Mouse (Mus musculus): ENCODE results near the gene Mdfic.

The Mdfic gene

DNA sequence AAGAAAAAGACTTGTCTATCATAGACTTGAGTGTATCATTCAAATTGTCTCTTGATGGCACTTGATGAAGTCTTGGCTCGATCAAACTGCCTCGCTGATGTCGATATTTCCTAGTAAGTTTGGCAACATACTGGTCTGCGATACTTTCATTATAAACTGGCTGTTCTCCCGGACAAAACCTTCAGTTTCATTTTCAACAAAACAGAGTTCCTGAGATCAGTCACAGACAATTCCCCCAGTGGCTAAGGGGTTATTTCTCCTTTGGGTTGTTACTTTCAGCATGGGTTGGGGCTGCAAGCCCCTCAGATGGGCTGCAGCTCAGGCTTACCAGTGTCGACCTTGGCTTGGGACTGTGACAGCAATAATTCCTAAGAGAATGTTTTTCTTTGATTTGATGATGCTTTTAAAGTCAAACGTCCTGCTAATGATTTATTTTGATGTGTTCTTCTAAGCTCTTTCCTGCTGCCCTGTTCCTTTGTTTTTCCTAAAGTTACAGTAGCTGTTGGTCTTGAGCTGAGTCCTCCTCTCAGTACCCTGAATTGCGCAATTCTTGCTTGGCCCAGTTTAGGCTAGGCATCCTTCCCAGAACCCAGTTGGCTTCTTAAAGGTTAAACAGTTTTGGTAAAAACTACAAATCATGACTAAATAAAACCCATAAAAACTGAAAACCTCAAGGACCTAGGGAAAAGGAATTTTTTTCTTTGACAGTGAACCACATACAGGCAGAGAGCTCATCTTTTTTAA, 73.3 kb downstream of the Mdfic start:
- no peak for DNase-seq (ENCODE audit: low spot score)

DNA sequence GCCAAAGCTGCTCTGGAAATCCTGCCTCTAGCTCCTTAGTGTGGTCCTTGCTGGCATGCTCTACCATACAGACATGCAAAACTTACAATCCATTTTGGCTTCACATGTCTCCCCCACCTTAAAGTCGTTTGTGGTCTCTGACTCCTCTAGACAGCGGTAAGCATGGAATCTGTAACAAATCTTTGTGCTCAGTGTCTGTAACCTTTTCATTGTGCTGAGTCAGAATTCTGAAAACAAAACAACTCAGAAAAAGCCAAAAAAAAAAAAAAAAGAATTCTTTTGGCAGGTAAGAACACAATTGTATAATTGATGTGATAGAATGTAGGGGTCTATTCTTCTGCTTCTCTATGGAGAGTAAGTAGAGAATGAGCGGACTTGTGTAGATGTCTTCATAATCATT, 74.3 kb downstream of the Mdfic start:
- no peak for DNase-seq (ENCODE audit: low spot score)

DNA sequence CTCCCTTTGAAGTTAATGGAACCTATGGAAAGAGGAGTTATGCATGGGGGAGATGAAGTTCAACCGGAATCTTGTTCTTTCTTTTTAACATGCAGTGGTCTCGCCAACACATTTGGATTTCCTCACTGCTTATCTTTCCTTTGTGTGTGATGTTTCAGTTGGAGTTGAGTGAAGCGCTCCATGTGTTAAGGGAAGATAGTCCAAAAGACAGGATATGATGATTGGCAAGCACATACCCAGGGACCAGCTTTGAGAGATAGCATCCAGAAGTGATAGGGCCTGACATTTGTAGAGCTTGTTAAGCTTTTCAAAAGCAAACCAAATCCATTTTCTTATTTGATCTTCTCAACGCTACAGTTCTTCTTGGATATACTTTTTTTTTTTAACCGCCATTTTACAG, 86.9 kb downstream of the Mdfic start:
- no peak for DNase-seq (ENCODE audit: low spot score)

DNA sequence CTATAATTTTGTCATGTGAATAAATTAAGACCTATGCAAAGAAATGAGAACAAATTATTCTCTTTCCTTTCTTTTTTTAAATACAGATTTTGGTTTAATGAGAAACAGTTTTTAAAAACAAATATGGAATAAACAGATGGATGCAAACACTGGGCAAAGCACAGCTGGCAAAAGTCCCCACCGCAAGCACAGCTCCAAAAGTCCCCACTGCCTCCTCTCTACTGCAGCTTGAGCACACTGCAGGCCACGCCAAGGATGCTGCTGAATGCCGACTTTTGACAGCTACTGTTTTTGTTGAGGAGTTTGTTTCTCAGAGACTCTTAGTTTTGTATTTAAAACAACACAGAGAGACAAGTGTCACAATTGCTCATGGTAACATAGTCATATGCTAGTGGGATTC, 104.8 kb downstream of the Mdfic start:
- DNase-seq (ENCODE audit: low spot score) = no peak

DNA sequence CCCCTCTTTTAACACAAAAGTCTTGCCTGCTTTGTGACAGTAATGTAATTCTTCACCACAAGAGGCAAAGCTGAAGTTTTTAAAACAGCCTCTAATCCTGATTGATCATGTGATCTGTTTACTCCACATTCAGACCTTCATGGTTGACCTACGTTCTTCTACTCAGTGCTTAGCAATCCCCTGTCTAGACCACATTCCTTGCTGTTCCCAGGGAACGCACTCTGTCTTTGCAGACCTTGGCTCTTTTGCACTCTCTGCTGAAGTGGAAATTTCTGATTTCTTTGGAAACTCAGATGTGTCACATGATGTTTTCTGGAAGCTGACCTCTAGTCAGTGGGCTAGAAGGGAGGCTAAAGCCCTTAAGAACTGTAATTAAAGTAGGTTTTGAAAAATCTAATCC, 109.4 kb downstream of the Mdfic start:
- no peak for DNase-seq (ENCODE audit: low spot score)

DNA sequence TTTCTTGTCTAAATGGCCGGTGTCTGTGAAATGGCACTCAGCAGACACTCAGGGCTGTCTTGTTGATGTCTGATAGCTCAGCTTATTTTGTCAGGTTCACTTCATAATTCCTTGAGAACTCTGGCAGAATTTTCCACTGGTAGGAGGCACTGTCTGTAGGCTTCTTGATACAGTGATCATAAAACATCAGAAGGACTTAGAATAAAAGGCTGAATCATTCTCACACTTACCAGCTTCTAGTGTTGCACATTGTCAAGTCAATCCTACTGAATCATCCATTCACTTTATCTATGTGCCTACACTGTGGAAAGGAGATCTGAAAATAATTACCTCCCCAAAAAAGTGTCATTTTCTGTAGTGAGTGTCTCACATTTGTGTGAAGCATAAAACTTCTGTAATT, 110.2 kb downstream of the Mdfic start:
- DNase-seq (ENCODE audit: low spot score) = no peak

DNA sequence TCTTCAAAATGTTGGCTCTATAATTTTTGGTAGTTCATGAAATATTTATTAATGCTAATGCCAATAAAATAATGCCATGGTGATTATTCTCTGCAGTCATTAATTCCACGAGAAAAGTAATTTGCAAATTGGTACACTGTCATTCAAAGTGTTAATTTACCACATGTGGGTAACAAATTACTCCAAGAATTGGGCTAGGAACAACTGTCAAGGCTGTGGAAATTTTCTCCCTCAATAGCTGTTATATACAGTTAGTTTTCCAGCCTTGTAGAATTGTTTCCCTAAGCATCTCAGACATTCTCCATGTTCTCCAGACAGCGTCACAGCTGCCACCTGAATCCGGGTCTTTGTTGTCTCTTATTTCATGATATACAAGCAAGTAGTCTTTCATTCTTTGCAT, 117.2 kb downstream of the Mdfic start:
- DNase-seq (ENCODE audit: low spot score) = no peak

DNA sequence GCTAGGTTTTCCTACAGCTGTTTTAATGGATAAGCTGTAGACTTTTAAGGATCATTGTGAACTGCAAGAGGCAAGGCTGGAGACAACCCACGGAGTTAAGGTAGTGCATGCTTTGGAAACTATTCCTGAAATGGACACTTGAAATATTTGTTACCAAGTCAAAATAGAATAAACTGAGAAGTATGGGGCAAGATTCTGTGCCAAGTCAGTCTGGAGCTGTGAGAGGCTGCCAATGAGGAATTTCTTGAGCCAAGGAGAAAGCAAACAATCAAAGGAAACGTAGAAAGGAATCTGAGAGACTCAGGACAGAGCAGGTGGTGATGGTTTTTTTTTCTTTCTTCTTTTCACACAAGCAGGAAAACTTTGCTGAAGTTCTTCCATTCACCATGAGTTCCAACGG, 119.4 kb downstream of the Mdfic start:
- no peak for DNase-seq (ENCODE audit: low spot score)

DNA sequence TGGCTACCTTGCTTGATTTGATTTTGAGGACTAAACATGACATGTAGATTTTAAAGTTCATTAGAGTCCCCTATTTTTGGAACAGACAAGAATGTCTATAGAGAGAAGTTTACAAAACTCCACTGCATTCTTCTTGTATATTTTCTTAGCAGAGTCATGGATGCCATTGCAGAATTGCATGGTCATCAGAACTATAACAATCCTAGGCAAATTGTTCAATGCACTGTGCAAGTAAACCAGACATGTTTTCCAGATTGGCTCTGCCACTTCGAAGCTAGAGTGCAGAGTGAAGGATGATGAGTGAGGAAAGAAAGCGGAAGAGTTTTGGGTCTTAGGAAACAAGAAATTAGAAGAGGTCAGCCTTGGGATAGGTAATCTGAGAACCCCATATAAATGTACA, 120.0 kb downstream of the Mdfic start:
- DNase-seq (ENCODE audit: low spot score) = no peak

DNA sequence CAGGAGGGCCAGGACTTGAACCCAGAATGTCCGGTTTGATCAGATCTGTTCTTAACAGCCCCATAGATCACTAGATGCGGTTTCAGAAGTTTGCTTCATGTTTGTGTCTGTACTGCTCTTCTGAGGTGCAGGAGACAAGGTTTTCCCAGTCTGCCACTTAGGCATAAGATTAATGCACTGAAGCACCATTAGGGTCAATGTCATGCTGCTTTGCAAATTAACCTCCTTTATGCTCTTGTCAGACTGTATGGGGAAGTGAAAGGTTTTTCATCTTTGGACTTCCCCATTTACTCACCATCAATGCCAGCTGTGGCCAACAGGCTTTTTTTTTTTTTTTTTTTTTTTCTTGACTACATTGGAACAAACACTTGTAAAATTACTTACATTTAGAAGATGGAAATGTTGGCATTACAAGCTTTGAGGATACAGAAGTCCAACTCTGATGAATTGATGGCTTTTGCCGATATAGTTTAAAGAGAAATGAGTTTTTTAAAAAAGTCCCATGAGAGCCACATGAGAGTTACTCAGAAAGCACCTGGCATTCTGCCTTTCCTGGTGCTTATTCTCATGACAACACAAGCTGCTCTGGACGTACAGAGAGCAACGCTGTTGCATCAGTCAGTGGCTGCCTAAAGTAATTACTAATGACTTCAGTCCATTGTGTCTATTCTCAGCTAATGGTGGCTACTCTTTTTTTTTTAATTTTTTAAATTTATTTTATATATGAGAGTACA, 121.2 kb downstream of the Mdfic start:
- no peak for DNase-seq (ENCODE audit: low spot score)

DNA sequence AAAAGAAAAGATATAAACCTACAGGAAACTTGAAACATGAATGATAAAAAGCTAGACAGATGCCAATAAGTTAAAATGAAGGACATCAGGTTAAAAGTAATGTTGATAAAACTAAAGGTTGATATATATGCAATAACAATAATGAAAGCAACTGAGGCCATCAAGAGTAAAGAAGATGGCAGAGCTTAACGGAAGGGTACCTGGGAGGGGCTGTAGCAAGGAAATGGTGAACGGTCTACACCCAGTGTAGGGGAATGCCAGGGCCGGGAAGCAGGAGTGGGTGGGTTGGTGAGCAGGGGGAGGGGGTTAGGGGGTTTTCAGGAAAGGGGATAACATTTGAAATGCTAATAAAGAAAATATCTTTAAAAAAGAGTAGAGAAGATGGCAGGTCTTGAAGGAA, 122.8 kb downstream of the Mdfic start:
- no peak for DNase-seq (ENCODE audit: low spot score)

DNA sequence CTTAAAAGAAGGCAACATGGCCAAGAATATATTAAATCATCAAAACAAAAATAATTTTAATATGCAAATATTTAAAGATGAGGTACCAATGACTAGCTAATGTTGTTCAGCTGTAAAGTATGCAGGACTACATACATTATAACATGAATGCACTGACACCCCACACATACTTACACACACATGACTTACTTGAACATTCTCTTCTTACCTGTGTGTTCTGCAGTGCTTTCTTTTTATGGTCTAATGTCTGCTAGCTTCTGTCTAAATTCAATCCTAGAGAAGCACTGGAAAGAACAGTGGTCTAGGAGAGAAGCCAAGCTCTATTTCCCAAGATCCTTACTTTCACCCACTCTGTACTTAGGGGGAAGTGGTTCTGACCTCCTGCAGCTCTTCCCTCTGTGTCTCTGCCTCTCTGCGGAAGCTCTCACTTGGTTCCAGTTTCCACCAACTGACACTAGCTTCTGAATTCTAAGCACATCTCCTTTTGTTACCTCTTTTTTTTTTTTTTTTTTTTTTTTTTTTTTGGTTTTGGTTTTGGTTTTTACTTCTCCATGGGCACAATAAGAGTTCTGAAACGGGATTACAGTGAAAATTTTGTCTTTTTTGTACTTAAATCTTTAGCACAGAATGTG, 125.4 kb downstream of the Mdfic start:
- DNase-seq (ENCODE audit: low spot score) = no peak

All from MN1 (cell line).